Mouse (Mus musculus) cerebral cortex, adult 2 months (tissue): ENCODE measurements around the gene Olfr1196.

Source experiments
- WGBS: fragments of 180-500 bp; shearing (Covaris S2); methylation state at CpG from one replicate; pipeline ENCODE4 v1.1.7; 2018; 5-methylcytosine and 5-hydroxymethylcytosine counted together

The Olfr1196 gene

GRCm38 (mm10) chr2:88704497-88704896, at the start of gene Olfr1196:
TSS of gene Olfr1196 (minus strand) at chr2:88704597.
- 85% methylated on average over 2 of the region's 2 CpGs for WGBS

- 92% methylated on average over 2 of the region's 2 CpGs for WGBS
Observed at GRCm38 (mm10) chr2:88751270-88751669, 46.9 kb upstream of the Olfr1196 start, which contains the start of gene Olfr1198. TSS of gene Olfr1198 (minus strand) at chr2:88751370.

DNA sequence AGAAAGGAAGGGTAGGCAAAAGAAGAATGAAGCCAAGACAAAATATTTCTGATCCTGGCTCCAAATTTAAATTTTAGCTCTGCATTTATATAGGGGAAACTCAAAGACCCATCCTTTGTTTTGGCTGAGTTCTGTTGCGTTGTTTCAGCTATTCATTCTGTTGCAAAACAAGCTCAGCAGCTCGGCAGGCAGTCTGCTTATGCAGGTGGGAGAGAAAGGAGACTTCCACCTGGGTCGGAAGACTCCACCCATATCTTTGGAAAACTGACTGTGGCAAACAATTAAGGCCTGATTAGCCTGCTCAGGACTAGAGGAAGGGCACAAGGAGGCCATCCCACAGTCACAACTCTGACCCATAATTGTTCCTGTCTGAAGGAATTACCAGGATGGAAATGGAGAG, 39.0 kb upstream of the Olfr1196 start:
- 62% methylated on average over 3 of the region's 3 CpGs for WGBS

GRCm38 (mm10) chr2:88732266-88732665, 27.9 kb upstream of the Olfr1196 start, which contains the start of gene Olfr1197:
TSS of gene Olfr1197 (minus strand) at chr2:88732366.
- WGBS, result 77% methylated on average over 1 of the region's 1 CpGs

GRCm38 (mm10) chr2:88689087-88689486, 15.3 kb downstream of the Olfr1196 start, which contains the start of gene Olfr1195:
TSS of gene Olfr1195 (minus strand) at chr2:88689187.

DNA sequence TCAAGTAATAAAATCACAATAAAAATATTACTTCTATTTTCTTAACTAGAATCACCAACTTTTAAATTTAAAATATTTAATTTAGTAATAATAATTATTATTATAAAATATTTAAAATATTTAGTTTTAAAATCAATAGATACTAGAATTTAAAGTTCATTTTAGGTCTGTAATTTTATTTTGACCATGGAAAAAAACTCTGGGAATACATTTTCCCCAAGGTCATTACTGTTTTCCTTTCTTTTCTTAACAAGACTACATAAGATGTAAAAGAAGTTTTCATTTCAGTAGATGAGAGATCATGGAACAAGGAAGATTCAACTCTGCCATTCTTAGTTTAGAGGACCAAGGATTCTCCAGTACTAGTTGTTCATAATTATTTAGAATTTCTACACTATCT, 29.1 kb downstream of the Olfr1196 start, which contains the start of gene Olfr1193:
Gene Olfr1193 (plus strand): TSS at position 301 of the 400 bp plus-strand sequence.

GRCm38 (mm10) chr2:88648209-88648608, 56.2 kb downstream of the Olfr1196 start, which contains the start of gene Olfr1192-ps1:
TSS of gene Olfr1192-ps1 (plus strand) at chr2:88648509.
- 38% methylated on average over 1 of the region's 1 CpGs for WGBS
